Mouse (Mus musculus): ENCODE results near the gene Abhd14a.

- TF ChIP-seq CTCF (IDR thresholded peaks at IDR 0.05; ENCODE audit: low read depth) = no peak
- TF ChIP-seq EP300 (IDR thresholded peaks at IDR 0.05; ENCODE audit: low read depth) = no peak
Observed at GRCm38 (mm10) chr9:106481676-106482075, 34.2 kb upstream of the Abhd14a start.
